Mouse (Mus musculus) neural tube, postnatal 0 days (tissue): ENCODE data around the gene Ctcfl. TPM values are rescaled to one million over a fixed set of nuclear protein-coding genes. Genes with fewer than 3 reads are reported as not detected.

Experiments used
- polyA plus RNA-seq: library from polyadenylated mRNA; unstranded; fragments of >200 nt; fragmentation: Nextera tagmentation; extraction: Ambion mirVana; gene quantifications from 2 replicates; pipeline ENCODE4 v1.2.1, GENCODE M21; 2015

The Ctcfl gene
- polyA plus RNA-seq = 0.09 and 0.12 TPM in 2 replicates

GRCm38 (mm10) chr2:173119023-173119944 lies at the start of gene Ctcfl:
TSS of gene Ctcfl (minus strand) at chr2:173119525.

GRCm38 (mm10) chr2:173152436-173153151 lies 33.3 kb upstream of the Ctcfl start, which contains the start of gene Pck1:
TSS of gene Pck1 (plus strand) at chr2:173153048.

Other genes starting within 250 kb of the Ctcfl start
- gene Bmp7, start 179.2 kb downstream of the Ctcfl start, polyA plus RNA-seq = 16.7 and 17.1 TPM in 2 replicates
- 0.54 and 0.65 TPM in 2 replicates for gene Spo11, start 141.8 kb downstream of the Ctcfl start, polyA plus RNA-seq
- 106 and 112 TPM in 2 replicates for gene Rae1, start 119.4 kb downstream of the Ctcfl start, polyA plus RNA-seq
- gene Rbm38, start 99.0 kb downstream of the Ctcfl start, polyA plus RNA-seq = 6.6 and 8.1 TPM in 2 replicates
- gene Pck1, start 33.5 kb upstream of the Ctcfl start, polyA plus RNA-seq = 0.25 and 0.73 TPM in 2 replicates
- 1.2 and 1.4 TPM in 2 replicates for gene Zbp1, start 99.4 kb upstream of the Ctcfl start, polyA plus RNA-seq
- gene Pmepa1, start 157.0 kb upstream of the Ctcfl start, polyA plus RNA-seq = 4.6 and 5.2 TPM in 2 replicates